Mouse (Mus musculus) stomach, embryonic 14.5 days (tissue): ENCODE results near the gene Nap1l2. TPM values are rescaled to one million over a fixed set of nuclear protein-coding genes. Genes with fewer than 3 reads are reported as not detected.
"Not testable (repeated sequence)": the region's sequence is repeated elsewhere in the genome, so short reads cannot be mapped to it uniquely, and the experiment has no call there.

ENCODE experiments used
- ATAC-seq: fragments of 200-750 bp; cut with Nextera tagmentation; 2 replicates; pipeline ENCODE4 v1.8.0; 2017; ENCODE audit warnings: low read depth, moderate TSS enrichment; ENCODE audit not compliant: insufficient number of reproducible peaks, insufficient read depth, low FRiP score
- H3K27ac ChIP-seq: fragments of 300-500 bp; sonication (generic); 2 replicates; pipeline ENCODE4 v1.5.1; 2014; ENCODE audit warnings: mild to moderate bottlenecking, low read length, moderate library complexity, mixed read lengths
- H3K27me3 ChIP-seq: fragments of 300-500 bp; sonication (generic); 2 replicates; pipeline ENCODE4 v1.6.1; 2014; ENCODE audit warnings: low read length, control low read depth, mixed read lengths; ENCODE audit not compliant: control insufficient read depth, insufficient read depth
- H3K36me3 ChIP-seq: fragments of 300-500 bp; sonication (generic); 2 replicates; pipeline ENCODE4 v1.6.1; 2014; ENCODE audit warnings: mild to moderate bottlenecking, control low read depth, low read length, moderate library complexity, mixed read lengths; ENCODE audit not compliant: control insufficient read depth, insufficient read depth
- H3K4me1 ChIP-seq: fragments of 300-500 bp; sonication (generic); 2 replicates; pipeline ENCODE4 v1.6.1; 2014; ENCODE audit warnings: low read length, control low read depth, mixed read lengths; ENCODE audit not compliant: control insufficient read depth, insufficient read depth
- H3K4me2 ChIP-seq: fragments of 300-500 bp; sonication (generic); replicated peaks from 2 replicates; pipeline ENCODE4 v1.6.1; 2014; ENCODE audit warnings: low read depth, low read length, control low read depth
- H3K4me3 ChIP-seq: fragments of 300-500 bp; sonication (generic); 2 replicates; pipeline ENCODE4 v1.5.1; 2014; ENCODE audit warnings: low read depth, low read length, control low read depth
- H3K9ac ChIP-seq: fragments of 300-500 bp; sonication (generic); replicated peaks from 2 replicates; pipeline ENCODE4 v1.6.1; 2014; ENCODE audit warnings: low read depth, mild to moderate bottlenecking, control low read depth, low read length, moderate library complexity, mixed read lengths
- H3K9me3 ChIP-seq: fragments of 300-500 bp; sonication (generic); 2 replicates; pipeline ENCODE4 v1.6.1; 2016; ENCODE audit warnings: low read depth, low read length, control low read depth; ENCODE audit not compliant: control insufficient read depth
- WGBS: fragments of 180-500 bp; shearing (Covaris S2); extraction: QIAGEN DNeasy Blood & Tissue Kit; methylation state at CpG from one replicate; pipeline ENCODE4 v1.1.7; 2014; 5-methylcytosine and 5-hydroxymethylcytosine counted together
- polyA plus RNA-seq: library from polyadenylated mRNA; unstranded; fragments of >200 nt; fragmentation: Nextera tagmentation; extraction: Ambion mirVana; gene quantifications from 2 replicates; pipeline ENCODE4 v1.2.1, GENCODE M21; 2014

Gene Nap1l2
- polyA plus RNA-seq, result 3.7 and 4.6 TPM in 2 replicates

GRCm38 (mm10) chrX:103186431-103186786, at the start of gene Nap1l2:
Nap1l2 (minus strand) TSS chrX:103186640.
- WGBS, result 19% methylated on average over 13 of the region's 13 CpGs
- 0 out of 2 replicates have a peak, but pooled peaks cover 2% of the 10 kb centered on the region for H3K27me3 ChIP-seq
- no peak within 1 kb of the TSS for H3K27ac ChIP-seq
- H3K4me2 ChIP-seq, result peak within 1 kb of the TSS; percentile 43
- H3K4me3 ChIP-seq, result peak within 1 kb of the TSS; percentile 36
- H3K9ac ChIP-seq, result no peak within 1 kb of the TSS
- peak; percentile 49; the same call in 1 of the 2 replicates for ATAC-seq
- no peaks in the 10 kb centered on the region for H3K9me3 ChIP-seq
- no peaks in the 10 kb centered on the region for H3K36me3 ChIP-seq
- H3K4me1 ChIP-seq, result no peaks in the 10 kb centered on the region

- WGBS, result 81% methylated on average over 4 of the region's 4 CpGs
- H3K27me3 ChIP-seq, result no peaks in the 10 kb centered on the region; the same call in 1 of the 2 replicates
- ATAC-seq, result no peak
- no peak overlapping the region for H3K9ac ChIP-seq
- no peaks in the 10 kb centered on the region for H3K4me1 ChIP-seq
- no peak overlapping the region for H3K27ac ChIP-seq
- H3K36me3 ChIP-seq, result no peaks in the 10 kb centered on the region
- H3K9me3 ChIP-seq, result no peaks in the 10 kb centered on the region
- no peak overlapping the region for H3K4me2 ChIP-seq
- no peak overlapping the region for H3K4me3 ChIP-seq
Measured at GRCm38 (mm10) chrX:103215251-103215650, 28.8 kb upstream of the Nap1l2 start.

- WGBS, result 28% methylated on average over 1 of the region's 1 CpGs
Measured at GRCm38 (mm10) chrX:103186829-103187228, 389 bp upstream of the Nap1l2 start.

GRCm38 (mm10) chrX:103185781-103186430, 534 bp downstream of the Nap1l2 start:
- 0 out of 2 replicates have a peak, but pooled peaks cover 2% of the 10 kb centered on the region for H3K27me3 ChIP-seq
- no peak; the same call in 1 of the 2 replicates for ATAC-seq
- H3K36me3 ChIP-seq, result no peaks in the 10 kb centered on the region
- H3K9me3 ChIP-seq, result no peaks in the 10 kb centered on the region
- H3K4me1 ChIP-seq, result no peaks in the 10 kb centered on the region
- 17% methylated on average over 20 of the region's 20 CpGs for whole genome bisulfite sequencing
- H3K9ac ChIP-seq, result no peak overlapping the region
- no peak overlapping the region for H3K27ac ChIP-seq
- peak overlapping the region; percentile 36 for H3K4me3 ChIP-seq
- peak overlapping the region; percentile 43 for H3K4me2 ChIP-seq

More at GRCm38 (mm10) chrX:103186829-103187228, 389 bp upstream of the Nap1l2 start:
- H3K27me3 ChIP-seq, result 0 out of 2 replicates have a peak, but pooled peaks cover 2% of the 10 kb centered on the region
- no peak overlapping the region for H3K27ac ChIP-seq
- H3K4me3 ChIP-seq, result 0 out of 2 replicates have a peak overlapping the region, but pooled peaks have one; percentile 36
- ATAC-seq, result no peak
- peak overlapping the region; percentile 43 for H3K4me2 ChIP-seq
- no peaks in the 10 kb centered on the region for H3K36me3 ChIP-seq
- H3K9me3 ChIP-seq, result no peaks in the 10 kb centered on the region
- H3K9ac ChIP-seq, result no peak overlapping the region
- no peaks in the 10 kb centered on the region for H3K4me1 ChIP-seq

- no peak for ATAC-seq
- Histone ChIP-seq H3K9me3 (no peaks in the 10 kb centered on the region), H3K36me3 (no peaks in the 10 kb centered on the region), H3K27ac (no peak overlapping the region), H3K4me1 (no peaks in the 10 kb centered on the region), H3K27me3 (0 out of 2 replicates have a peak, but pooled peaks cover 2% of the 10 kb centered on the region), H3K4me2 (no peak overlapping the region), H3K4me3 (no peak overlapping the region), H3K9ac (no peak overlapping the region)
Measured at GRCm38 (mm10) chrX:103183536-103183935, 2.9 kb downstream of the Nap1l2 start.

GRCm38 (mm10) chrX:103179771-103180558, 6.5 kb downstream of the Nap1l2 start:
- Histone ChIP-seq H3K27me3 (no peaks in the 10 kb centered on the region), H3K4me1 (no peaks in the 10 kb centered on the region), H3K36me3 (no peaks in the 10 kb centered on the region), H3K9ac (no peak overlapping the region), H3K4me3 (no peak overlapping the region), H3K9me3 (no peaks in the 10 kb centered on the region), H3K27ac (no peak overlapping the region), H3K4me2 (no peak overlapping the region)
- ATAC-seq, result no peak
- WGBS, result 80% methylated on average over 4 of the region's 4 CpGs

GRCm38 (mm10) chrX:103164948-103165605, 21.4 kb downstream of the Nap1l2 start:
- H3K4me3 ChIP-seq, result peak overlapping the region; percentile 21; the same call in 1 of the 2 replicates
- 32% methylated on average over 22 of the region's 83 CpGs for WGBS
- ATAC-seq, result peak; percentile 67; the same call in 1 of the 2 replicates

GRCm38 (mm10) chrX:103156134-103156533, 30.3 kb downstream of the Nap1l2 start:
- no peaks in the 10 kb centered on the region for H3K36me3 ChIP-seq
- H3K9me3 ChIP-seq, result no peaks in the 10 kb centered on the region
- H3K4me3 ChIP-seq, result no peak overlapping the region
- H3K27me3 ChIP-seq, result no peaks in the 10 kb centered on the region
- H3K4me1 ChIP-seq, result no peaks in the 10 kb centered on the region
- H3K4me2 ChIP-seq, result no peak overlapping the region
- no peak overlapping the region for H3K9ac ChIP-seq
- no peak for ATAC-seq
- H3K27ac ChIP-seq, result no peak overlapping the region
- WGBS, result 39% methylated on average over 1 of the region's 1 CpGs

More at GRCm38 (mm10) chrX:103164948-103165605, 21.4 kb downstream of the Nap1l2 start:
- not testable (repeated sequence) for H3K27ac ChIP-seq, H3K9ac ChIP-seq, H3K9me3 ChIP-seq, H3K27me3 ChIP-seq, H3K36me3 ChIP-seq, H3K4me1 ChIP-seq
- peak overlapping the region; percentile 28 for H3K4me2 ChIP-seq
